Mouse (Mus musculus): ENCODE results near the gene Prps1. TPM values are rescaled to one million over a fixed set of nuclear protein-coding genes. Genes with fewer than 3 reads are reported as not detected.

Prps1 gene
- polyA plus RNA-seq, 1 experiment from 2014 or later = 27.5 TPM

- peak overlapping the region; percentile 40; the same call in 1 of the 2 replicates for H3K4me3 ChIP-seq (ENCODE audit: low read depth, low read length)
- H3K9ac ChIP-seq (ENCODE audit: low read depth, low read length) = 0 out of 2 replicates have a peak overlapping the region, but pooled peaks have one; percentile 5
- H3K27me3 ChIP-seq (ENCODE audit: control insufficient read depth, insufficient read depth, low read depth, low read length) = no peaks in the 10 kb centered on the region; the same call in 1 of the 2 replicates
- peak overlapping the region; percentile 58 for H3K4me2 ChIP-seq (ENCODE audit: low read depth, low read length)
- H3K4me1 ChIP-seq (ENCODE audit: control insufficient read depth, low read depth, low read length) = peaks cover 4% of the 10 kb centered on the region; the same call in 1 of the 2 replicates
- no peaks in the 10 kb centered on the region for H3K36me3 ChIP-seq (ENCODE audit: control insufficient read depth, insufficient read depth)
- 17% methylated on average over 25 of the region's 25 CpGs for WGBS (ENCODE audit: insufficient replicate concordance)
- H3K27ac ChIP-seq (ENCODE audit: low read length) = peak overlapping the region; percentile 70
- ATAC-seq (ENCODE audit: low read depth) = peak; percentile 98
- H3K9me3 ChIP-seq (replicated peaks; ENCODE audit: control insufficient read depth, low read length) = no peaks in the 10 kb centered on the region
Measured at GRCm38 (mm10) chrX:140520146-140521102, 64.0 kb downstream of the Prps1 start.

- Histone ChIP-seq H3K27me3 (ENCODE audit: control insufficient read depth, insufficient read depth, low read depth, low read length) (no peaks in the 10 kb centered on the region; the same call in 1 of the 2 replicates), H3K9ac (ENCODE audit: low read depth, low read length) (no peak overlapping the region), H3K9me3 (replicated peaks; ENCODE audit: control insufficient read depth, low read length) (no peaks in the 10 kb centered on the region), H3K4me1 (ENCODE audit: control insufficient read depth, low read depth, low read length) (peaks cover 4% of the 10 kb centered on the region; the same call in 1 of the 2 replicates), H3K36me3 (ENCODE audit: control insufficient read depth, insufficient read depth) (no peaks in the 10 kb centered on the region), H3K27ac (ENCODE audit: low read length) (no peak overlapping the region), H3K4me2 (ENCODE audit: low read depth, low read length) (no peak overlapping the region), H3K4me3 (ENCODE audit: low read depth, low read length) (no peak overlapping the region)
- ATAC-seq (ENCODE audit: low read depth) = no peak
- WGBS (ENCODE audit: insufficient replicate concordance) = 49% methylated on average over 14 of the region's 14 CpGs
Measured at GRCm38 (mm10) chrX:140522071-140522765, 65.8 kb downstream of the Prps1 start.

- Histone ChIP-seq H3K27me3 (ENCODE audit: control insufficient read depth, insufficient read depth, low read depth, low read length) (no peaks in the 10 kb centered on the region; the same call in 1 of the 2 replicates), H3K36me3 (ENCODE audit: control insufficient read depth, insufficient read depth) (no peaks in the 10 kb centered on the region), H3K9me3 (replicated peaks; ENCODE audit: control insufficient read depth, low read length) (no peaks in the 10 kb centered on the region), H3K27ac (ENCODE audit: low read length) (no peak overlapping the region), H3K4me3 (ENCODE audit: low read depth, low read length) (no peak overlapping the region), H3K9ac (ENCODE audit: low read depth, low read length) (no peak overlapping the region), H3K4me2 (ENCODE audit: low read depth, low read length) (no peak overlapping the region), H3K4me1 (ENCODE audit: control insufficient read depth, low read depth, low read length) (peaks cover 4% of the 10 kb centered on the region; the same call in 1 of the 2 replicates)
- 67% methylated on average over 5 of the region's 5 CpGs for WGBS (ENCODE audit: insufficient replicate concordance)
- ATAC-seq (ENCODE audit: low read depth) = no peak
Measured at GRCm38 (mm10) chrX:140524231-140524630, 67.8 kb downstream of the Prps1 start.

Other genes with a start within 250 kb of the Prps1 start
- not detected in 2 replicates for gene Frmpd3, start 114.3 kb upstream of the Prps1 start, polyA plus RNA-seq (2015; fragmentation: Nextera tagmentation; extraction: Ambion mirVana)
- 20.3 and 20.8 TPM in 2 replicates for gene Tsc22d3, start 144.0 kb downstream of the Prps1 start, polyA plus RNA-seq (2015; fragmentation: Nextera tagmentation; extraction: Ambion mirVana)
- gene Mid2, start 208.0 kb downstream of the Prps1 start, polyA plus RNA-seq (2015; fragmentation: Nextera tagmentation; extraction: Ambion mirVana) = 0.22 and 0.40 TPM in 2 replicates

Data from liver, embryonic 16.5 days (tissue).